Mouse (Mus musculus): ENCODE data around the gene Ifitm1. TPM values are rescaled to one million over a fixed set of nuclear protein-coding genes. Genes with fewer than 3 reads are reported as not detected.

Gene Ifitm1
- polyA plus RNA-seq, 1 experiment from 2014 or later = 10.3 TPM

GRCm38 (mm10) chr7:140941222-140942051 lies 25.6 kb upstream of the Ifitm1 start, which contains the start of gene Pgghg:
Gene Pgghg (plus strand): TSS chr7:140941391.
- Histone ChIP-seq H3K27me3 (0 out of 2 replicates have a peak, but pooled peaks cover 4% of the 10 kb centered on the region), H3K36me3 (no peaks in the 10 kb centered on the region; the same call in 1 of the 2 replicates), H3K9me3 (no peaks in the 10 kb centered on the region), H3K27ac (replicated peaks) (0 out of 2 replicates have a peak within 1 kb of the TSS, but pooled peaks have one; percentile 25), H3K4me3 (peak within 1 kb of the TSS; percentile 54), H3K4me1 (peaks cover 17% of the 10 kb centered on the region), H3K9ac (replicated peaks) (peak within 1 kb of the TSS; percentile 67), H3K4me2 (replicated peaks) (peak within 1 kb of the TSS; percentile 61)
- WGBS = 4% methylated on average over 33 of the region's 33 CpGs
- ATAC-seq (ENCODE audit: low FRiP score, low read depth) = peak; percentile 87

GRCm38 (mm10) chr7:140942341-140942740 lies 24.7 kb upstream of the Ifitm1 start:
- H3K9me3 ChIP-seq = no peaks in the 10 kb centered on the region
- peak overlapping the region; percentile 61 for H3K4me2 ChIP-seq (replicated peaks)
- H3K9ac ChIP-seq (replicated peaks) = peak overlapping the region; percentile 67
- peaks cover 17% of the 10 kb centered on the region for H3K4me1 ChIP-seq
- ATAC-seq (ENCODE audit: low FRiP score, low read depth) = peak; percentile 11; the same call in 1 of the 2 replicates
- H3K27me3 ChIP-seq = 0 out of 2 replicates have a peak, but pooled peaks cover 4% of the 10 kb centered on the region
- peak overlapping the region; percentile 54 for H3K4me3 ChIP-seq
- H3K27ac ChIP-seq (replicated peaks) = no peak overlapping the region
- WGBS = 64% methylated on average over 9 of the region's 9 CpGs
- no peaks in the 10 kb centered on the region; the same call in none of the 2 replicates for H3K36me3 ChIP-seq

- Histone ChIP-seq H3K27me3 (0 out of 2 replicates have a peak, but pooled peaks cover 1% of the 10 kb centered on the region), H3K4me3 (no peak overlapping the region), H3K4me1 (peaks cover 17% of the 10 kb centered on the region), H3K9me3 (no peaks in the 10 kb centered on the region), H3K36me3 (no peaks in the 10 kb centered on the region; the same call in none of the 2 replicates), H3K27ac (replicated peaks) (no peak overlapping the region), H3K4me2 (replicated peaks) (no peak overlapping the region), H3K9ac (replicated peaks) (no peak overlapping the region)
- WGBS = 90% methylated on average over 10 of the region's 10 CpGs
- ATAC-seq (ENCODE audit: low FRiP score, low read depth) = no peak
Measured at GRCm38 (mm10) chr7:140942811-140943210, 24.2 kb upstream of the Ifitm1 start.

GRCm38 (mm10) chr7:140943356-140943755 lies 23.7 kb upstream of the Ifitm1 start:
- Histone ChIP-seq H3K27me3 (no peaks in the 10 kb centered on the region), H3K4me2 (replicated peaks) (no peak overlapping the region), H3K9me3 (no peaks in the 10 kb centered on the region), H3K4me1 (peaks cover 17% of the 10 kb centered on the region), H3K27ac (replicated peaks) (no peak overlapping the region), H3K4me3 (no peak overlapping the region), H3K36me3 (no peaks in the 10 kb centered on the region; the same call in none of the 2 replicates), H3K9ac (replicated peaks) (no peak overlapping the region)
- no peak for ATAC-seq (ENCODE audit: low FRiP score, low read depth)
- 90% methylated on average over 4 of the region's 4 CpGs for WGBS

- no peak overlapping the region for H3K4me2 ChIP-seq (replicated peaks)
- peaks cover 17% of the 10 kb centered on the region for H3K4me1 ChIP-seq
- no peak overlapping the region for H3K4me3 ChIP-seq
- H3K27ac ChIP-seq (replicated peaks) = no peak overlapping the region
- no peak overlapping the region for H3K9ac ChIP-seq (replicated peaks)
- H3K27me3 ChIP-seq = no peaks in the 10 kb centered on the region
- WGBS = 93% methylated on average over 7 of the region's 7 CpGs
- no peaks in the 10 kb centered on the region for H3K9me3 ChIP-seq
- H3K36me3 ChIP-seq = no peaks in the 10 kb centered on the region; the same call in none of the 2 replicates
- ATAC-seq (ENCODE audit: low FRiP score, low read depth) = no peak
Measured at GRCm38 (mm10) chr7:140944236-140944635, 22.8 kb upstream of the Ifitm1 start.

GRCm38 (mm10) chr7:140945247-140945646 lies 21.8 kb upstream of the Ifitm1 start:
- no peak for ATAC-seq (ENCODE audit: low FRiP score, low read depth)
- WGBS = 90% methylated on average over 5 of the region's 5 CpGs
- peaks cover 14% of the 10 kb centered on the region for H3K4me1 ChIP-seq

GRCm38 (mm10) chr7:140946311-140946710 lies 20.7 kb upstream of the Ifitm1 start:
- H3K27me3 ChIP-seq = no peaks in the 10 kb centered on the region
- H3K4me1 ChIP-seq = peaks cover 22% of the 10 kb centered on the region
- H3K27ac ChIP-seq (replicated peaks) = no peak overlapping the region
- no peak for ATAC-seq (ENCODE audit: low FRiP score, low read depth)
- no peak overlapping the region for H3K4me2 ChIP-seq (replicated peaks)
- H3K4me3 ChIP-seq = no peak overlapping the region
- no peaks in the 10 kb centered on the region; the same call in none of the 2 replicates for H3K36me3 ChIP-seq
- no peak overlapping the region for H3K9ac ChIP-seq (replicated peaks)
- no peaks in the 10 kb centered on the region for H3K9me3 ChIP-seq
- 92% methylated on average over 10 of the region's 10 CpGs for WGBS

More at GRCm38 (mm10) chr7:140945247-140945646, 21.8 kb upstream of the Ifitm1 start:
- H3K4me3 ChIP-seq = no peak overlapping the region
- H3K27ac ChIP-seq (replicated peaks) = no peak overlapping the region
- no peaks in the 10 kb centered on the region for H3K9me3 ChIP-seq
- H3K4me2 ChIP-seq (replicated peaks) = no peak overlapping the region
- no peaks in the 10 kb centered on the region for H3K27me3 ChIP-seq
- no peaks in the 10 kb centered on the region; the same call in none of the 2 replicates for H3K36me3 ChIP-seq
- H3K9ac ChIP-seq (replicated peaks) = no peak overlapping the region

GRCm38 (mm10) chr7:140946980-140947379 lies 20.0 kb upstream of the Ifitm1 start:
- 79% methylated on average over 7 of the region's 7 CpGs for WGBS
- Histone ChIP-seq H3K27ac (replicated peaks) (no peak overlapping the region), H3K9ac (replicated peaks) (no peak overlapping the region), H3K4me1 (peaks cover 20% of the 10 kb centered on the region), H3K4me3 (no peak overlapping the region), H3K9me3 (no peaks in the 10 kb centered on the region), H3K4me2 (replicated peaks) (no peak overlapping the region), H3K36me3 (no peaks in the 10 kb centered on the region; the same call in none of the 2 replicates), H3K27me3 (no peaks in the 10 kb centered on the region)
- no peak for ATAC-seq (ENCODE audit: low FRiP score, low read depth)

GRCm38 (mm10) chr7:140948161-140948560 lies 18.9 kb upstream of the Ifitm1 start:
- no peak overlapping the region for H3K4me2 ChIP-seq (replicated peaks)
- no peaks in the 10 kb centered on the region for H3K9me3 ChIP-seq
- no peak overlapping the region for H3K4me3 ChIP-seq
- H3K9ac ChIP-seq (replicated peaks) = no peak overlapping the region
- H3K27ac ChIP-seq (replicated peaks) = no peak overlapping the region
- H3K4me1 ChIP-seq = peaks cover 15% of the 10 kb centered on the region
- no peak for ATAC-seq (ENCODE audit: low FRiP score, low read depth)
- no peaks in the 10 kb centered on the region; the same call in none of the 2 replicates for H3K36me3 ChIP-seq
- WGBS = 90% methylated on average over 8 of the region's 8 CpGs
- H3K27me3 ChIP-seq = no peaks in the 10 kb centered on the region

- Histone ChIP-seq H3K27ac (replicated peaks) (no peak overlapping the region), H3K27me3 (no peaks in the 10 kb centered on the region), H3K9me3 (no peaks in the 10 kb centered on the region), H3K4me1 (peaks cover 15% of the 10 kb centered on the region), H3K4me2 (replicated peaks) (no peak overlapping the region), H3K9ac (replicated peaks) (no peak overlapping the region), H3K36me3 (no peaks in the 10 kb centered on the region; the same call in none of the 2 replicates), H3K4me3 (no peak overlapping the region)
- 90% methylated on average over 6 of the region's 6 CpGs for WGBS
- no peak for ATAC-seq (ENCODE audit: low FRiP score, low read depth)
Measured at GRCm38 (mm10) chr7:140949255-140949654, 17.8 kb upstream of the Ifitm1 start.

GRCm38 (mm10) chr7:140949824-140950530 lies 17.0 kb upstream of the Ifitm1 start, which contains the start of gene Ifitm5:
Gene Ifitm5 (minus strand): TSS chr7:140950291.
- H3K4me2 ChIP-seq (replicated peaks) = no peak within 1 kb of the TSS

More at GRCm38 (mm10) chr7:140949824-140950530, 17.0 kb upstream of the Ifitm1 start, which contains the start of gene Ifitm5:
- no peaks in the 10 kb centered on the region for H3K9me3 ChIP-seq
- WGBS = 84% methylated on average over 16 of the region's 16 CpGs
- H3K4me3 ChIP-seq = no peak within 1 kb of the TSS
- peak; percentile 35; the same call in 1 of the 2 replicates for ATAC-seq (ENCODE audit: low FRiP score, low read depth)
- H3K36me3 ChIP-seq = no peaks in the 10 kb centered on the region; the same call in none of the 2 replicates
- H3K27ac ChIP-seq (replicated peaks) = no peak within 1 kb of the TSS
- H3K9ac ChIP-seq (replicated peaks) = no peak within 1 kb of the TSS
- 0 out of 2 replicates have a peak, but pooled peaks cover 4% of the 10 kb centered on the region for H3K27me3 ChIP-seq
- H3K4me1 ChIP-seq = peaks cover 19% of the 10 kb centered on the region

All from midbrain, embryonic 12.5 days (tissue).